Mouse (Mus musculus) heart, embryonic 15.5 days (tissue): ENCODE results near the gene Sh2d3c. TPM values are rescaled to one million over a fixed set of nuclear protein-coding genes. Genes with fewer than 3 reads are reported as not detected.

ENCODE experiments used
- ATAC-seq: fragments of 200-750 bp; cut with Nextera tagmentation; replicated peaks from 2 replicates; pipeline ENCODE4 v1.8.0; 2017; ENCODE audit warnings: low read depth, moderate TSS enrichment; ENCODE audit not compliant: insufficient number of reproducible peaks, insufficient read depth, low FRiP score
- H3K27ac ChIP-seq: fragments of 300-500 bp; sonication (generic); 2 replicates; pipeline ENCODE4 v1.5.1; 2015; ENCODE audit warnings: mild to moderate bottlenecking, inconsistent platforms
- H3K27me3 ChIP-seq: fragments of 300-500 bp; sonication (generic); 2 replicates; pipeline ENCODE4 v1.6.1; 2015; ENCODE audit warnings: inconsistent platforms
- H3K36me3 ChIP-seq: fragments of 300-500 bp; sonication (generic); 2 replicates; pipeline ENCODE4 v1.6.1; 2015; ENCODE audit warnings: mild to moderate bottlenecking, inconsistent platforms
- H3K4me1 ChIP-seq: fragments of 300-500 bp; sonication (generic); replicated peaks from 2 replicates; pipeline ENCODE4 v1.6.1; 2015; ENCODE audit warnings: inconsistent platforms
- H3K4me2 ChIP-seq: fragments of 300-500 bp; sonication (generic); 2 replicates; pipeline ENCODE4 v1.6.1; 2015; ENCODE audit warnings: inconsistent platforms, mild to moderate bottlenecking, moderate library complexity
- H3K4me3 ChIP-seq: fragments of 300-500 bp; sonication (generic); 2 replicates; pipeline ENCODE4 v1.5.1; 2015; ENCODE audit warnings: mild to moderate bottlenecking, inconsistent platforms
- H3K9ac ChIP-seq: fragments of 300-500 bp; sonication (generic); 2 replicates; pipeline ENCODE4 v1.6.1; 2015; ENCODE audit warnings: mild to moderate bottlenecking, inconsistent platforms
- H3K9me3 ChIP-seq: fragments of 300-500 bp; sonication (generic); replicated peaks from 2 replicates; pipeline ENCODE4 v1.6.1; 2016; ENCODE audit warnings: inconsistent platforms
- WGBS: fragments of 180-500 bp; shearing (Covaris S2); methylation state at CpG from one replicate; pipeline ENCODE4 v1.1.7; 2015; ENCODE audit warnings: mixed read lengths; 5-methylcytosine and 5-hydroxymethylcytosine counted together
- polyA plus RNA-seq: library from polyadenylated mRNA; unstranded; fragments of >200 nt; fragmentation: Nextera tagmentation; extraction: Ambion mirVana; gene quantifications from 2 replicates; pipeline ENCODE4 v1.2.1, GENCODE M21; 2015

The Sh2d3c gene
- polyA plus RNA-seq, 1 experiment from 2014 or later: 25.7 TPM

DNA sequence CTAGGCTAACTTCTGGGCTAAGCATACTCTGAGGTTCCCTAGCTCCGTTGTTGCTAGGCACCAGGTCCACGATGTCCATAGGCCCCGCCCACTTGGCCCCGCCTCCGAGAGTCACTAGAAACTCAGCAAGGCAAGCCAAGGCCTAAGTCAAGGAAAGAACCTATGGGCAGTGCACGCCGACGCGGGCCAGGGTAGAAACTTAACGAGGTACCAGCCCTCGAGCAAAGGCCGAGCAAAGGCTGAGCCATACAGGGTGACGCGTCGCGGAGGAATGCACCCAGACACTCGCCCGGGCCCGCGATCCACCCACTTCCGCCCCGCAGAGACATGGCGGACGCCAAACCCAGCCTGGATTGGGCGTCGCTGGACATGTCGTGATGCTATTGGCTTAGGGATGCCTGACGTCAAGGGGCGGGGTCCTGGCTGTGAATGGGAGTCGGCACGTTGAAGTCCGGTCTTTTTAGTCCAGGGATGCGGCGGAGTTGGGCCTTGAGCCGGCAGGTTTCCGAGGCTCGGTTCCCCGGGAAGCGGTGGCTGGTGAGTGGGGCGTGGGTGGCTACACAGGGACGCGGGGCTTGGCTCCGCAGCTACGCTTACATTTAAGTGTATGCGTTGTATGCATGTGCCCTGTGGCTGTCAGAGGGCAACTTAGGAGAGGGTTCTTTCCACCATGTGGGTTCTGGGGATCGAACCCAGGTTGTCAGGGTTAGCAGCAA is 54.7 kb downstream of the Sh2d3c start, which contains the start of the genes Ttc16 and Ptrh1:
Gene Ttc16, minus strand, starts transcription at position 275 of the 716 bp plus-strand sequence.
Gene Ptrh1, plus strand, starts transcription at position 428 of the 716 bp plus-strand sequence.
- H3K9ac ChIP-seq: peak within 1 kb of the TSS; percentile 60
- WGBS: under 1% methylated on average over 46 of the region's 46 CpGs

DNA sequence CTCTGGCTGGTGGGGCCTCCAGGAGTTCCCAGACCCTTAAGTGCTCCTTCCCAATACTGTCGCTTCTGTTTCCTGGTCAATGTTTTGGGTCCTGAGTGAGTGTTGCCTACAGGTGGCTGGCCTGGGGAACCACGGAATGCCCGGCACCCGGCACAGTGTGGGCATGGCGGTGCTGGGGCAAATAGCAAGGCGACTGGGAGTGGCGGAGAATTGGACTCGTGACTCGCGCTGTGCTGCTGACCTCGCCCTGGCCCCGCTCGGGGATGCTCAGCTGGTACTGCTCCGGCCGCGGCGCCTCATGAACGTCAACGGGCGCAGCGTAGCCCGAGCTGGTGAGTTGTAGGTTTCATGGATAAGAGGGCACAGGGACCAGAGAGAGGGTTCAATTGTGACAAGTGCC is 55.3 kb downstream of the Sh2d3c start:
- Histone ChIP-seq H3K27me3 (peaks cover 5% of the 10 kb centered on the region; the same call in 1 of the 2 replicates), H3K4me3 (peak overlapping the region; percentile 64), H3K9ac (peak overlapping the region; percentile 60; the same call in 1 of the 2 replicates), H3K36me3 (no peaks in the 10 kb centered on the region), H3K9me3 (no peaks in the 10 kb centered on the region), H3K4me2 (peak overlapping the region; percentile 94), H3K4me1 (peaks cover 20% of the 10 kb centered on the region), H3K27ac (no peak overlapping the region)
- WGBS: 27% methylated on average over 22 of the region's 22 CpGs
- no peak for ATAC-seq

More for the DNA sequence above, 54.7 kb downstream of the Sh2d3c start, which contains the start of the genes Ttc16 and Ptrh1:
- Histone ChIP-seq H3K27me3 (peaks cover 5% of the 10 kb centered on the region; the same call in 1 of the 2 replicates), H3K27ac (peak within 1 kb of the TSS; percentile 66), H3K9me3 (no peaks in the 10 kb centered on the region), H3K4me3 (peak within 1 kb of the TSS; percentile 64), H3K36me3 (no peaks in the 10 kb centered on the region), H3K4me1 (peaks cover 20% of the 10 kb centered on the region), H3K4me2 (peak within 1 kb of the TSS; percentile 94)
- ATAC-seq: peak; percentile 96

DNA sequence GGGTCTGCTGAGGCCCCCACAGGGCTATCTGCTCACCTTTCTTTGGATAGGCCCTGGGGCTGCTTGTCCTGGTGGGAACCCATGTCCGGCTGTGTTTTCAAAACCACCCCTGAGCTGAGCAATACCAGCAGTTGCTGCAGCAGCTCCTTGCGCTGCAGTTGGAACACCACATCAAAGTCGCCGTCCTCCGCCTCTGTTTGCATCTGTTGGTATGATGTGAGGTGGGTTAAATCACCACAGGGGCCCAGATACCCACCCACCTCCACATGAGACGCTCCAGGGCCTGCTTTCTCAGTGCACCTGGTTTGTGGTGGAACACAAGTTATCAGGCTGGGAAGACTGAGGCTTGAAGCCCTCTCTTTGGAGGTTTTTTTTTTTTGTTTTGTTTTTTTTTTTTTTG is 57.2 kb downstream of the Sh2d3c start:
- no peaks in the 10 kb centered on the region for H3K9me3 ChIP-seq
- H3K27ac ChIP-seq: no peak overlapping the region
- no peak for ATAC-seq
- peaks cover 16% of the 10 kb centered on the region for H3K4me1 ChIP-seq
- no peak overlapping the region for H3K9ac ChIP-seq
- 79% methylated on average over 6 of the region's 6 CpGs for WGBS
- H3K4me2 ChIP-seq: no peak overlapping the region
- peaks cover 5% of the 10 kb centered on the region; the same call in 1 of the 2 replicates for H3K27me3 ChIP-seq
- H3K36me3 ChIP-seq: no peaks in the 10 kb centered on the region
- H3K4me3 ChIP-seq: no peak overlapping the region

- H3K9ac ChIP-seq: no peak overlapping the region
- peaks cover 5% of the 10 kb centered on the region; the same call in 1 of the 2 replicates for H3K27me3 ChIP-seq
- H3K9me3 ChIP-seq: no peaks in the 10 kb centered on the region
- peaks cover 20% of the 10 kb centered on the region for H3K4me1 ChIP-seq
- H3K36me3 ChIP-seq: no peaks in the 10 kb centered on the region
- no peak overlapping the region for H3K4me3 ChIP-seq
- H3K4me2 ChIP-seq: no peak overlapping the region
- WGBS: 14% methylated on average over 8 of the region's 8 CpGs
- ATAC-seq: no peak
- no peak overlapping the region for H3K27ac ChIP-seq
Observed at GRCm38 (mm10) chr2:32779131-32779530, 58.3 kb downstream of the Sh2d3c start.

GRCm38 (mm10) chr2:32779714-32780113 is 58.9 kb downstream of the Sh2d3c start:
- WGBS: 89% methylated on average over 6 of the region's 6 CpGs
- Histone ChIP-seq H3K4me1 (peaks cover 24% of the 10 kb centered on the region), H3K4me3 (no peak overlapping the region), H3K27me3 (peaks cover 5% of the 10 kb centered on the region; the same call in 1 of the 2 replicates), H3K9me3 (no peaks in the 10 kb centered on the region), H3K36me3 (no peaks in the 10 kb centered on the region), H3K27ac (no peak overlapping the region), H3K9ac (no peak overlapping the region), H3K4me2 (no peak overlapping the region)
- ATAC-seq: no peak

- peaks cover 11% of the 10 kb centered on the region for H3K4me1 ChIP-seq
- no peak overlapping the region for H3K4me2 ChIP-seq
- H3K27me3 ChIP-seq: no peaks in the 10 kb centered on the region
- no peak overlapping the region for H3K27ac ChIP-seq
- no peak overlapping the region for H3K4me3 ChIP-seq
- H3K9me3 ChIP-seq: no peaks in the 10 kb centered on the region
- no peak for ATAC-seq
- no peak overlapping the region for H3K9ac ChIP-seq
- WGBS: 73% methylated on average over 6 of the region's 6 CpGs
- no peaks in the 10 kb centered on the region for H3K36me3 ChIP-seq
Observed at GRCm38 (mm10) chr2:32781710-32782109, 60.9 kb downstream of the Sh2d3c start.

GRCm38 (mm10) chr2:32784048-32784681 is 63.3 kb downstream of the Sh2d3c start, which contains the start of gene Cfap157:
Gene Cfap157 (minus strand): TSS chr2:32784428.
- no peaks in the 10 kb centered on the region for H3K9me3 ChIP-seq
- WGBS: 56% methylated on average over 4 of the region's 4 CpGs
- no peak for ATAC-seq
- H3K4me1 ChIP-seq: peaks cover 11% of the 10 kb centered on the region
- no peak within 1 kb of the TSS for H3K9ac ChIP-seq
- H3K27me3 ChIP-seq: no peaks in the 10 kb centered on the region
- H3K4me2 ChIP-seq: peak within 1 kb of the TSS; percentile 14
- H3K27ac ChIP-seq: no peak within 1 kb of the TSS
- no peak within 1 kb of the TSS for H3K4me3 ChIP-seq
- H3K36me3 ChIP-seq: no peaks in the 10 kb centered on the region

DNA sequence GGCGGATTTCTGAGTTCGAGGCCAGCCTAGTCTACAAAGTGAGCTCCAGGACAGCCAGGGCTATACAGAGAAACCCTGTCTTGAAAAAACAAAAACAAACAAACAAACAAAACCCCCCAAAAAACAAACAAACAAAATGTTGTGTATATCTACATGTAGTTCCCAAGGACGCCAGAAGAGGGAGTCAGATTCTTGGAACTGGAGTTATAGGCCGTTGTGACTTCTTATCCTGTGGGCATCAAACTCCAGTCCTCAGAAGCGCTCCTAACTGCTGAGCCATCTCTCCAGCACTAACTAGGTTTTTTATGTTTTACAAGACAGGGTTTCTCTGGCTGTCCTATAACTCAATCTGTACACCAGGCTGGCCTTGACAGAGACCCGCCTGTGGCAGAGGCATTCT is 66.3 kb downstream of the Sh2d3c start:
- H3K4me3 ChIP-seq: no peak overlapping the region
- H3K4me2 ChIP-seq: no peak overlapping the region
- H3K27ac ChIP-seq: no peak overlapping the region
- H3K9ac ChIP-seq: no peak overlapping the region
- WGBS: 57% methylated on average over 6 of the region's 6 CpGs
- H3K4me1 ChIP-seq: peaks cover 16% of the 10 kb centered on the region
- H3K36me3 ChIP-seq: no peaks in the 10 kb centered on the region
- no peak for ATAC-seq
- H3K9me3 ChIP-seq: no peaks in the 10 kb centered on the region
- no peaks in the 10 kb centered on the region for H3K27me3 ChIP-seq

GRCm38 (mm10) chr2:32788581-32788980 is 67.7 kb downstream of the Sh2d3c start:
- H3K27ac ChIP-seq: no peak overlapping the region
- H3K9ac ChIP-seq: no peak overlapping the region
- 33% methylated on average over 2 of the region's 2 CpGs for WGBS
- ATAC-seq: no peak
- H3K4me3 ChIP-seq: no peak overlapping the region
- peaks cover 16% of the 10 kb centered on the region for H3K4me1 ChIP-seq
- no peaks in the 10 kb centered on the region for H3K9me3 ChIP-seq
- H3K36me3 ChIP-seq: 0 out of 2 replicates have a peak, but pooled peaks cover 5% of the 10 kb centered on the region
- no peak overlapping the region for H3K4me2 ChIP-seq
- no peaks in the 10 kb centered on the region for H3K27me3 ChIP-seq

DNA sequence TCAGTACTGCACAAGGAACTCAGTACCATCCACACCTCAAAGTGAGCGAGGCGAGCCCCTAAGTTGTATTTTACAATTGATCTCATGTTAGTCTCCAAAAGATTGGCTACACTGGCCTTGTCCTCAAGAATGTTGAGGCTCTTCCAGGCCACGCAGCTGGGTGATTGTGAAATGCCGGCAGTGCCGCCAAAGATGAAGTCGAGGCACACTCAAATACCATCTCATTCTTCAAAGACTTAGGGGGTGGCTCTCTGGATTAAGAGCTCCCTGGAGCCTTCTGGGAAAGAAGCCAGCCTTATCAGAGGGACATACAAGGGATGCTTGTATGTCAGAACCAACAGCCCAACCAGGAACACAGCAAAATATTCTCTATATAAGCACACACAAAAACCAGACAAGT is 70.4 kb downstream of the Sh2d3c start:
- H3K36me3 ChIP-seq: peaks cover 11% of the 10 kb centered on the region; the same call in 1 of the 2 replicates
- no peaks in the 10 kb centered on the region for H3K27me3 ChIP-seq
- H3K4me2 ChIP-seq: no peak overlapping the region
- no peak overlapping the region for H3K9ac ChIP-seq
- H3K27ac ChIP-seq: peak overlapping the region; percentile 48
- H3K4me3 ChIP-seq: no peak overlapping the region
- peaks cover 7% of the 10 kb centered on the region; the same call in 1 of the 2 replicates for H3K4me1 ChIP-seq
- WGBS: 46% methylated on average over 6 of the region's 6 CpGs
- H3K9me3 ChIP-seq: no peaks in the 10 kb centered on the region
- ATAC-seq: no peak

- Histone ChIP-seq H3K36me3 (peaks cover 37% of the 10 kb centered on the region; the same call in 1 of the 2 replicates), H3K9me3 (no peaks in the 10 kb centered on the region), H3K4me3 (no peak overlapping the region), H3K4me1 (peaks cover 23% of the 10 kb centered on the region), H3K27ac (no peak overlapping the region), H3K9ac (no peak overlapping the region), H3K27me3 (no peaks in the 10 kb centered on the region), H3K4me2 (no peak overlapping the region)
- ATAC-seq: no peak
- 86% methylated on average over 13 of the region's 13 CpGs for WGBS
Observed at GRCm38 (mm10) chr2:32795748-32796418, 75.0 kb downstream of the Sh2d3c start.
